Mouse (Mus musculus) testis, adult 2 months (tissue): ENCODE measurements around the gene Erc2. TPM values are rescaled to one million over a fixed set of nuclear protein-coding genes. Genes with fewer than 3 reads are reported as not detected.
A peak's percentile ranks its signal among the peaks of the same experiment; 100 is the strongest.

Experiments used
- H3K27ac ChIP-seq: fragments of 200-500 bp; 2 replicates; pipeline ENCODE4 v1.5.1; 2012; ENCODE audit warnings: low read depth, low read length; ENCODE audit not compliant: control insufficient read depth, insufficient read depth
- H3K27me3 ChIP-seq: fragments of 200-500 bp; 2 replicates; pipeline ENCODE4 v1.6.1; 2012; ENCODE audit warnings: mild to moderate bottlenecking, low read length, moderate library complexity; ENCODE audit not compliant: control insufficient read depth, insufficient read depth
- H3K36me3 ChIP-seq: fragments of 200-500 bp; 2 replicates; pipeline ENCODE4 v1.6.1; 2012; ENCODE audit warnings: mild to moderate bottlenecking, low read length; ENCODE audit not compliant: control insufficient read depth, insufficient read depth
- H3K4me1 ChIP-seq: fragments of 200-500 bp; 2 replicates; pipeline ENCODE4 v1.6.1; 2012; ENCODE audit warnings: low read length; ENCODE audit not compliant: control insufficient read depth, insufficient read depth
- H3K4me3 ChIP-seq: fragments of 200-500 bp; 2 replicates; pipeline ENCODE4 v1.5.1; 2012; ENCODE audit warnings: low read depth, mild to moderate bottlenecking, low read length, moderate library complexity, mixed read lengths; ENCODE audit not compliant: control insufficient read depth
- CTCF ChIP-seq: fragments of 200-500 bp; IDR thresholded peaks from 2 replicates; pipeline ENCODE4 v1.5.1; 2012; ENCODE audit warnings: low read depth, mild to moderate bottlenecking, inconsistent platforms, low read length, moderate library complexity; ENCODE audit not compliant: control insufficient read depth, insufficient read depth, insufficient replicate concordance
- POLR2A ChIP-seq: fragments of 200-500 bp; IDR thresholded peaks from 2 replicates; pipeline ENCODE4 v1.6.1; 2012; ENCODE audit warnings: low read depth, mild to moderate bottlenecking, inconsistent platforms, low read length, moderate library complexity; ENCODE audit not compliant: control insufficient read depth
- polyA plus RNA-seq: library from polyadenylated mRNA; depleted of rRNA; stranded (reverse); fragments of >200 nt; gene quantifications from 2 replicates; pipeline ENCODE4 v1.2.3, GENCODE M21; 2012; rRNA removed

The Erc2 gene
- polyA plus RNA-seq, 1 experiment: 2.4 TPM

DNA sequence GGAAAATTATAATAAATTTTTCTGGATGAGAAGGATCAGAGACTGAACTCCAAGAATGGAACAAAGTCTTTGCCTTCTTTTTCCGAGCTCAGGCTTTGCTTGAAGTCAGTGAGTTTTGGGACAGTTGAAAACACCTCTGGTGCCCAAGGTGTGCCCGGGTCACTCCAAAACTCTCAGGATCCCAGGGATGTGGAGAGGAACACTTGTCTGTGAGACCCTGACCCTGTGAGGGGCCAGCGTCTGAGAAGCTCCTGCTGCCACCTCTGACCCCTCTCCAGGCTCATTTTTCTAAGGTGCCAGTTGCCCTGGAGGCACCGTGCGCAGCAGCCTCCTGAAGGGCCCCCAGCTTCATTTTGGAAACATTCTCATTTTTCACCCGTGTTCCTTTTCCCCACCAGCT is 893.1 kb downstream of the Erc2 start:
- H3K27ac ChIP-seq: no peak overlapping the region
- no peak overlapping the region for H3K4me3 ChIP-seq
- no peak for TF ChIP-seq POLR2A
- TF ChIP-seq CTCF: no peak
- peaks cover 6% of the 10 kb centered on the region for H3K4me1 ChIP-seq
- no peaks in the 10 kb centered on the region for H3K36me3 ChIP-seq
- no peaks in the 10 kb centered on the region for H3K27me3 ChIP-seq

DNA sequence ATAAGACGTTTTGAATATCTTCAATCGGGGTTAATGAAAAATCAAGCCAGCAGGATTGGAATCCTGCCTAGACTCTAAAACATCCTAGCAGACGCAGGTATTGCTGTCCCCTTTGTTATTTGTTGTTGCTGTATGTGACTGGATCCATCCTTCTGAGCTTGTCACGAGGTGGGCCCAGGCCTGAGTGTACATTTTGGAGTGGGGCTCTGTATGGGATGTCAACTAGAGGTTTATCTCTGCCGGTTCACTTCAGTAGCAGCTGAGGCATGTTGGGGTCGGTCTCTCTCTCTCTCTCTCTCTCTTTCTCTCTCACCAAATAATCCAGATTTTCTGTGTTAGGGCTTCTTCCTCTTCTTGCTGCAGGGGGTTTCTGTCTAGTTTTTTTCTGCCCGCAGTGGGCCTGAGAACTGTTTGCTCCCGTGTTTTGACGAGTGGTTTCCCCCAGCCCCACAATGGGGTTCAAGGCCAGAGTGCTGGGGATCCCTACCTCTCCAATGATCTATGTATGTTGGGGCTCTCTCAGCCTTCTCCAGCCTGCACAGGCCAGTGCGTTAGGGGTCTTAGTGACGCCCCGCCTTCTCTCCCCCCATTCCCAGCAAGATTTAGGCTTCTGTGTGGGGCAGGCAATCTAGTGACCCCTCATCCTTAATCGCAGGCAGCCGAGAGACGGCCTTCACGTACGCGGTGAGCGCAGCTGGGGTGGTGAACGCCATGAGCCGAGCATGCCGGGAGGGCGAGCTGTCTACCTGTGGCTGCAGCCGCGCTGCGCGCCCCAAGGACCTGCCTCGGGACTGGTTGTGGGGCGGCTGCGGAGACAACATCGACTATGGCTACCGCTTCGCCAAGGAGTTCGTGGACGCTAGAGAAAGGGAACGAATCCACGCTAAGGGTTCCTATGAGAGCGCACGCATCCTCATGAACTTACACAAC is 895.7 kb downstream of the Erc2 start:
- H3K27me3 ChIP-seq: no peaks in the 10 kb centered on the region
- peak overlapping the region; percentile 11; the same call in 1 of the 2 replicates for H3K4me3 ChIP-seq
- H3K27ac ChIP-seq: no peak overlapping the region
- TF ChIP-seq CTCF (no peak), POLR2A (no peak)
- H3K36me3 ChIP-seq: no peaks in the 10 kb centered on the region
- peaks cover 8% of the 10 kb centered on the region for H3K4me1 ChIP-seq

DNA sequence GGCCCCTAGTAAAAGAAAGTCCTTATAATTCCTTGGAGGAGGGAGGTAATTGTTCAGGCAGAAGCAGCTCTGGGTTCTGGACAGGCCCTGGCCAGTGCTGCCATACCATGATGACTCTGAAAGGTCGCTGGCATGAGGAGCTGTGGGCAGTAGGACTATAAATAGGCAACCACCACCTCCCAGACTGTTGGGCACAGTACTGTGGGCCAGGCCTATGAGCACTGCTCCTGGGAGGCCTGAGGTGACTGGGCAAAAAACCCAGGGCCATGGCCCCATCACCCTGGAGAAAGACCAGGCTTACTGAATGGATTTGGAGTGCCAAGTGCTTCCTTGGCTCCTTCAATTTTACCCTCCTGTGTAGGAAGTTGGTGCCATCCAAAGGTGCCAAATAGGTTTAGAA is 898.9 kb downstream of the Erc2 start:
- Histone ChIP-seq H3K36me3 (no peaks in the 10 kb centered on the region), H3K4me3 (no peak overlapping the region), H3K4me1 (peaks cover 8% of the 10 kb centered on the region), H3K27ac (no peak overlapping the region), H3K27me3 (no peaks in the 10 kb centered on the region)
- no peak for TF ChIP-seq CTCF
- no peak for TF ChIP-seq POLR2A

DNA sequence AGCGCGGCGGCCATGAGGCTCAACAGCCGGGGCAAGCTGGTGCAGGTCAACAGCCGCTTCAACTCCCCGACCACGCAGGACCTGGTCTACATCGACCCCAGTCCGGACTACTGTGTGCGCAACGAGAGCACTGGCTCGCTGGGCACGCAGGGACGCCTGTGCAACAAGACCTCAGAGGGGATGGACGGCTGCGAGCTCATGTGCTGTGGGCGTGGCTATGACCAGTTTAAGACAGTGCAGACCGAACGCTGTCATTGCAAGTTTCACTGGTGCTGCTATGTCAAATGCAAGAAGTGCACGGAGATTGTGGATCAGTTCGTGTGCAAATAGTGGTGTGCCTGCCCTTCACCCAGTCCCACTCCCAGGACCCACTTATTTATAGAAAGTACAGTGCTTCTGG is 900.4 kb downstream of the Erc2 start:
- TF ChIP-seq CTCF (no peak), POLR2A (no peak)
- Histone ChIP-seq H3K36me3 (no peaks in the 10 kb centered on the region), H3K4me3 (peak overlapping the region; percentile 26; the same call in 1 of the 2 replicates), H3K4me1 (peaks cover 8% of the 10 kb centered on the region), H3K27ac (no peak overlapping the region), H3K27me3 (no peaks in the 10 kb centered on the region)

DNA sequence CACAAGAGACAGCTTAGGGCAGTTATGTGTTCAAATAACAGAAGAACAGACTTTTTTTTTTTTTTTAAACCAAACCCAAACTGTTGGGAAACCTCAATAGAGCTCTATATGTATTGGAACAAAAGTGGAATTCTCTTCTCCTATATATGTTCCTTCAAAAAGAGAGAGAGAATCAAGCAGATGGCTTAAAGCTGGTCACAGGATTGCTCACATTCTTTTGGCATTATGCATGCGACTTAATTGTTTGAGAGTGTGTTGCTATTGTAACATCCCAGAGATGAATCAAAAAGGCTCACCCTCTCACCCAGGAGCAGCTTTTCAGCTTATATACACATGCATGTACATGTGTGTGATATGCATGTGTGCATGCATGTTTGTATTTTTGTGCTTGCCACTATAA is 903.3 kb downstream of the Erc2 start:
- Histone ChIP-seq H3K27me3 (no peaks in the 10 kb centered on the region), H3K4me1 (peaks cover 3% of the 10 kb centered on the region; the same call in 1 of the 2 replicates), H3K36me3 (no peaks in the 10 kb centered on the region), H3K27ac (no peak overlapping the region), H3K4me3 (no peak overlapping the region)
- TF ChIP-seq CTCF (no peak), POLR2A (no peak)

Other genes starting within 250 kb of the Erc2 start
- 5.4 and 6.9 TPM in 2 replicates for gene Fam208a, start 193.6 kb upstream of the Erc2 start, polyA plus RNA-seq
- 6.5 and 8.0 TPM in 2 replicates for gene Ccdc66, start 114.0 kb upstream of the Erc2 start, polyA plus RNA-seq